15 mouse cellular contexts compared by ENCODE assay signal in the genomic region with DNA sequence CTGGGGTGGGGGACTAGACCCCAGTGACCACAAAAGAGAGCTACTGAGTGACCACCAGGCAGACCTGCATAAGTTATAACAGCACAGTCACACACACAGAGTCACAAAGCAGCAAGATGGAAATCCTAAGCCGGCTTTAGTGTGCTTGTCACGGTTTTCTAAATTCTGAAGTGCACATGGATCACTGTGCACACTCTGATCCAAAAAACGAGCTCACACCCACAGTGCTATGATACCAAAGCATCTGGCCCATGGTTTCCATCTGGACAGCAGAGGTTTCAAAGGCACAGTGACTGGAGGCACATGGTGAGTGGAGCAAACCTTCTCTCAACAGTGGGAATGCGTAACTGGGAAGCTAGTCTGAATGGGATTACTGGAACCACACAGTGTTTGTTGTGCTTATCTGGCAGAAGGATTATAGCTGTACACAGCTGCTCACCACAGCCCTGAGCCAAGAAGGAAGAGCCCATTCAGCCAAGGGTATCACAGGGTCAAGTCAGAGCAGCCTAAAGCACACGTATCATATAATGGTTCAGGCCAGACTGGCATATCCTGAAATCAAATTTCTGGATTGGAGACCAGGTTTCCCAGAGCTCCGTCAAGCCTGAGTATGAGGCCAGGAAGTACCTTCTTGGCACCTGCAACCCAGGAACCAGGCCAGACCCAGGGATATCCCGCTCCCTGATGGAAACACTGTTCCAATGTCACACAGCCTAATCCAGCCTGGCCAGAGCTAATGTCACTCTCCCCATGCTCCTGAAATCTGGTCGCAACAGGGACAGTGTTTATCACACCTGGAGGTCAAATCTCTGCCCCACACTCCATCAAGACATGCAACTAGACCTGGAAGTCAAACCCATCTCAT. TPM values are rescaled to one million over a fixed set of nuclear protein-coding genes. Genes with fewer than 3 reads are reported as not detected.
DNase-seq lines count a peak whose midpoint lies in the region; ATAC-seq lines count a peak whose summit lies in the region.
"Had no signal": no experiment of that assay in that cellular context is flagged by ENCODE, and none has a peak within 500 bp of the region (broad histone marks: within the 10 kb centered on the region; RNA-seq: fewer than 3 reads in every experiment).

No protein-coding gene starts in this region.

- H3K4me2 ChIP-seq in heart, embryonic 12.5 days = no peak overlapping the region
- H3K4me2 ChIP-seq: heart, embryonic 13.5 days had no signal

- no peak for ATAC-seq in heart, embryonic 12.5 days (ENCODE audit: insufficient number of reproducible peaks, low FRiP score)

- H3K4me1 ChIP-seq in heart, embryonic 12.5 days (replicated peaks) = no peaks in the 10 kb centered on the region
- H3K4me1 ChIP-seq: heart, embryonic 13.5 days had no signal

- H3K36me3 ChIP-seq in heart, embryonic 12.5 days = peaks cover 31% of the 10 kb centered on the region

- no peaks in the 10 kb centered on the region for H3K27me3 ChIP-seq in heart, embryonic 12.5 days (replicated peaks)
- H3K27me3 ChIP-seq: heart, embryonic 13.5 days had no signal

- peak; percentile 10 for DNase-seq in heart, adult 8-10 months (ENCODE audit: low spot score)
- peak; percentile 28 for DNase-seq in right cerebral cortex, adult 18-20 months
- DNase-seq in right cerebral cortex, postnatal 14 days = no peak
- peak; percentile 59 for DNase-seq in layer of hippocampus, adult 9-11 months
- peak; percentile 48 for DNase-seq in telencephalon, adult 2 months (ENCODE audit: low read depth, low spot score)
- DNase-seq in kidney, postnatal 36 days = no peak
- no peak for DNase-seq in embryo, embryonic 10.5 days (ENCODE audit: low spot score)
- DNase-seq: kidney, adult 18-20 months; liver; lung, postnatal 36 days; right cerebral cortex, postnatal 4 days; thymus, postnatal 25 days had no signal

- H3K9ac ChIP-seq in heart, embryonic 12.5 days = no peak overlapping the region
- H3K9ac ChIP-seq: heart, embryonic 13.5 days had no signal

- no peak overlapping the region for H3K27ac ChIP-seq in heart, embryonic 12.5 days (ENCODE audit: poor library complexity, severe bottlenecking)
- H3K27ac ChIP-seq: heart, embryonic 13.5 days had no signal

- no peaks in the 10 kb centered on the region for H3K9me3 ChIP-seq in heart, embryonic 12.5 days (replicated peaks)
- H3K9me3 ChIP-seq: heart, embryonic 13.5 days had no signal

- 88% methylated on average over 8 of the region's 8 CpGs for WGBS in heart, embryonic 12.5 days

- no peak overlapping the region for H3K4me3 ChIP-seq in heart, embryonic 12.5 days
- H3K4me3 ChIP-seq: erythroblast, embryonic 14.5 days; heart, embryonic 13.5 days had no signal

RNA-seq across cellular contexts. Expression of a gene that starts 24.3 kb away (rescaled TPM):
- total RNA-seq in heart, adult 8-10 months (2022) = 1 to 10 TPM in 3 of 4 experiments, under 1 TPM in 1; 0.82 to 4.2 (median 2.5) TPM
- 3.2 and 3.6 TPM in 2 replicates for polyA plus RNA-seq in heart, embryonic 12.5 days (2016; fragmentation: Nextera tagmentation; extraction: Ambion mirVana)
- polyA plus RNA-seq: erythroblast, embryonic 14.5 days had no signal

Comparison
In these comparisons a context has a peak if more than half of its experiments do, and no peak if none do; other contexts are left out.
1. DNase-seq: peak in heart, adult 8-10 months (single experiment), right cerebral cortex, adult 18-20 months (single experiment), layer of hippocampus, adult 9-11 months (single experiment) and telencephalon, adult 2 months (single experiment); none in right cerebral cortex, postnatal 14 days (single experiment), kidney, postnatal 36 days (0 of 2) and embryo, embryonic 10.5 days (single experiment).